Mouse (Mus musculus) gonadal fat pad, adult 2 months (tissue): ENCODE data around the gene Defb45. TPM values are rescaled to one million over a fixed set of nuclear protein-coding genes. Genes with fewer than 3 reads are reported as not detected.

Source experiments
- polyA plus RNA-seq: library from polyadenylated mRNA; depleted of rRNA; stranded (reverse); fragments of >200 nt; gene quantifications from 2 replicates; pipeline ENCODE4 v1.2.3, GENCODE M21; 2012; rRNA removed

Defb45 gene
- polyA plus RNA-seq, 1 experiment, result 162 TPM

Other genes with a start within 250 kb of the Defb45 start
- 0.07 and 0.08 TPM in 2 replicates for gene Nrsn2, start 222.8 kb downstream of the Defb45 start, polyA plus RNA-seq
- 14.0 and 20.1 TPM in 2 replicates for gene Sox12, start 201.3 kb downstream of the Defb45 start, polyA plus RNA-seq
- gene Zcchc3, start 184.4 kb downstream of the Defb45 start, polyA plus RNA-seq, result 4.0 and 5.6 TPM in 2 replicates
- 1.5 and 3.9 TPM in 2 replicates for gene 6820408C15Rik, start 183.8 kb downstream of the Defb45 start, polyA plus RNA-seq
- gene Defb23, start 134.8 kb downstream of the Defb45 start, polyA plus RNA-seq, result 374 and 466 TPM in 2 replicates
- gene Defb20, start 122.3 kb downstream of the Defb45 start, polyA plus RNA-seq, result 2,505 and 2,619 TPM in 2 replicates
- 427 and 445 TPM in 2 replicates for gene Defb22, start 109.3 kb downstream of the Defb45 start, polyA plus RNA-seq
- 162 and 254 TPM in 2 replicates for gene Defb26, start 87.7 kb downstream of the Defb45 start, polyA plus RNA-seq
- gene Defb28, start 81.1 kb downstream of the Defb45 start, polyA plus RNA-seq, result 568 and 1,189 TPM in 2 replicates
- gene Defb29, start 59.3 kb downstream of the Defb45 start, polyA plus RNA-seq, result 275 and 317 TPM in 2 replicates
- under 0.01 and 893 TPM in 2 replicates for gene Gm17416, start 30.1 kb downstream of the Defb45 start, polyA plus RNA-seq
- gene Defb21, start 26.7 kb downstream of the Defb45 start, polyA plus RNA-seq, result 358 and 473 TPM in 2 replicates
- gene Defb19, start 19.1 kb downstream of the Defb45 start, polyA plus RNA-seq, result 9.6 and 11.3 TPM in 2 replicates
- 5.4 and 9.0 TPM in 2 replicates for gene Defb36, start 4.9 kb upstream of the Defb45 start, polyA plus RNA-seq
- gene Defb25, start 23.7 kb upstream of the Defb45 start, polyA plus RNA-seq, result 6,893 and 7,961 TPM in 2 replicates
- gene Rem1, start 27.6 kb upstream of the Defb45 start, polyA plus RNA-seq, result 41.5 and 49.3 TPM in 2 replicates
- gene H13, start 70.1 kb upstream of the Defb45 start, polyA plus RNA-seq, result 162 and 163 TPM in 2 replicates
- 7.6 and 9.0 TPM in 2 replicates for gene Mcts2, start 87.6 kb upstream of the Defb45 start, polyA plus RNA-seq
- gene Id1, start 136.9 kb upstream of the Defb45 start, polyA plus RNA-seq, result 78.7 and 137 TPM in 2 replicates
- 3.8 and 6.0 TPM in 2 replicates for gene Cox4i2, start 154.8 kb upstream of the Defb45 start, polyA plus RNA-seq
- gene Bcl2l1, start 232.3 kb upstream of the Defb45 start, polyA plus RNA-seq, result 42.2 and 44.0 TPM in 2 replicates
- gene Tpx2, start 248.6 kb upstream of the Defb45 start, polyA plus RNA-seq, result 0.80 and 0.90 TPM in 2 replicates